Mouse (Mus musculus) forebrain, embryonic 11.5 days (tissue): ENCODE measurements around the gene Immp2l. TPM values are rescaled to one million over a fixed set of nuclear protein-coding genes. Genes with fewer than 3 reads are reported as not detected.

Experiments
- ATAC-seq: fragments of 200-750 bp; cut with Nextera tagmentation; replicated peaks from 2 replicates; pipeline ENCODE4 v1.8.0; 2017; ENCODE audit warnings: moderate TSS enrichment; ENCODE audit not compliant: low FRiP score
- DNase-seq: peaks from one replicate; pipeline ENCODE4 v3.0.0-alpha.2; 2017; ENCODE audit warnings: low spot score
- H3K27ac ChIP-seq: fragments of 300-500 bp; sonication (generic); 2 replicates; pipeline ENCODE4 v1.5.1; 2014; ENCODE audit warnings: low read depth, low read length
- H3K27me3 ChIP-seq: fragments of 300-500 bp; sonication (generic); 2 replicates; pipeline ENCODE4 v1.6.1; 2014; ENCODE audit warnings: mild to moderate bottlenecking, low read length, mixed read lengths; ENCODE audit not compliant: control insufficient read depth, insufficient read depth
- H3K36me3 ChIP-seq: fragments of 300-500 bp; sonication (generic); 2 replicates; pipeline ENCODE4 v1.6.1; 2014; ENCODE audit warnings: mild to moderate bottlenecking, low read length, moderate library complexity, mixed read lengths; ENCODE audit not compliant: control insufficient read depth, insufficient read depth
- H3K4me1 ChIP-seq: fragments of 300-500 bp; sonication (generic); replicated peaks from 2 replicates; pipeline ENCODE4 v1.6.1; 2014; ENCODE audit warnings: low read length, mixed read lengths; ENCODE audit not compliant: control insufficient read depth, insufficient read depth
- H3K4me2 ChIP-seq: fragments of 300-500 bp; sonication (generic); 2 replicates; pipeline ENCODE4 v1.6.1; 2014; ENCODE audit warnings: low read depth, mild to moderate bottlenecking, low read length, moderate library complexity, mixed read lengths; ENCODE audit not compliant: severe bottlenecking
- H3K4me3 ChIP-seq: fragments of 300-500 bp; sonication (generic); 2 replicates; pipeline ENCODE4 v1.5.1; 2014; ENCODE audit warnings: low read depth, low read length
- H3K9ac ChIP-seq: fragments of 300-500 bp; sonication (generic); 2 replicates; pipeline ENCODE4 v1.6.1; 2014; ENCODE audit warnings: low read length
- H3K9me3 ChIP-seq: fragments of 300-500 bp; sonication (generic); 2 replicates; pipeline ENCODE4 v1.6.1; 2016; ENCODE audit warnings: low read length, mixed read lengths; ENCODE audit not compliant: control insufficient read depth
- WGBS: fragments of 180-500 bp; shearing (Covaris S2); extraction: QIAGEN DNeasy Blood & Tissue Kit; methylation state at CpG from one replicate; pipeline ENCODE4 v1.1.7; 2014; 5-methylcytosine and 5-hydroxymethylcytosine counted together
- polyA plus RNA-seq: library from polyadenylated mRNA; unstranded; fragments of >200 nt; fragmentation: Nextera tagmentation; extraction: Ambion mirVana; gene quantifications from 2 replicates; pipeline ENCODE4 v1.2.1, GENCODE M21; 2014

Immp2l gene
- polyA plus RNA-seq, 1 experiment from 2014 or later: 10.9 TPM

GRCm38 (mm10) chr12:41649826-41650541 lies 626.1 kb downstream of the Immp2l start:
- peak overlapping the region; percentile 27 for H3K27ac ChIP-seq
- no peaks in the 10 kb centered on the region for H3K27me3 ChIP-seq

GRCm38 (mm10) chr12:41668280-41668679 lies 644.4 kb downstream of the Immp2l start:
- 64% methylated on average over 3 of the region's 3 CpGs for WGBS
- no peak for DNase-seq
- Histone ChIP-seq H3K27ac (no peak overlapping the region), H3K36me3 (no peaks in the 10 kb centered on the region), H3K4me3 (no peak overlapping the region), H3K9me3 (no peaks in the 10 kb centered on the region), H3K4me2 (no peak overlapping the region), H3K9ac (no peak overlapping the region), H3K4me1 (no peaks in the 10 kb centered on the region), H3K27me3 (no peaks in the 10 kb centered on the region)
- no peak for ATAC-seq

More at GRCm38 (mm10) chr12:41649826-41650541, 626.1 kb downstream of the Immp2l start:
- no peak overlapping the region for H3K9ac ChIP-seq
- ATAC-seq (peak; percentile 49), DNase-seq (no peak)
- H3K4me3 ChIP-seq: no peak overlapping the region
- H3K36me3 ChIP-seq: no peaks in the 10 kb centered on the region
- no peaks in the 10 kb centered on the region for H3K9me3 ChIP-seq
- no peak overlapping the region for H3K4me2 ChIP-seq
- peaks cover 13% of the 10 kb centered on the region for H3K4me1 ChIP-seq
- WGBS: 20% methylated on average over 8 of the region's 8 CpGs

GRCm38 (mm10) chr12:41669481-41669880 lies 645.6 kb downstream of the Immp2l start:
- Histone ChIP-seq H3K27me3 (no peaks in the 10 kb centered on the region), H3K4me3 (no peak overlapping the region), H3K4me2 (no peak overlapping the region), H3K9ac (no peak overlapping the region), H3K9me3 (no peaks in the 10 kb centered on the region), H3K36me3 (no peaks in the 10 kb centered on the region), H3K4me1 (no peaks in the 10 kb centered on the region), H3K27ac (no peak overlapping the region)
- 82% methylated on average over 1 of the region's 1 CpGs for WGBS
- DNase-seq (no peak), ATAC-seq (no peak)

GRCm38 (mm10) chr12:41674861-41675260 lies 651.0 kb downstream of the Immp2l start:
- no peak overlapping the region for H3K4me3 ChIP-seq
- H3K9me3 ChIP-seq: no peaks in the 10 kb centered on the region
- no peaks in the 10 kb centered on the region for H3K36me3 ChIP-seq
- H3K4me1 ChIP-seq: no peaks in the 10 kb centered on the region
- no peak overlapping the region for H3K4me2 ChIP-seq
- no peak for DNase-seq
- no peak for ATAC-seq
- 84% methylated on average over 2 of the region's 2 CpGs for WGBS
- H3K27me3 ChIP-seq: no peaks in the 10 kb centered on the region
- no peak overlapping the region for H3K9ac ChIP-seq
- no peak overlapping the region for H3K27ac ChIP-seq

- H3K9ac ChIP-seq: no peak overlapping the region
- 90% methylated on average over 1 of the region's 1 CpGs for WGBS
- DNase-seq (no peak), ATAC-seq (no peak)
- no peak overlapping the region for H3K4me2 ChIP-seq
- no peak overlapping the region for H3K4me3 ChIP-seq
- no peak overlapping the region for H3K27ac ChIP-seq
- H3K9me3 ChIP-seq: no peaks in the 10 kb centered on the region
- no peaks in the 10 kb centered on the region for H3K27me3 ChIP-seq
- H3K36me3 ChIP-seq: no peaks in the 10 kb centered on the region
- no peaks in the 10 kb centered on the region for H3K4me1 ChIP-seq
Observed at GRCm38 (mm10) chr12:41680141-41680540, 656.3 kb downstream of the Immp2l start.

GRCm38 (mm10) chr12:41682141-41682540 lies 658.3 kb downstream of the Immp2l start:
- no peak overlapping the region for H3K4me3 ChIP-seq
- H3K27ac ChIP-seq: no peak overlapping the region
- ATAC-seq: no peak
- WGBS: 75% methylated on average over 1 of the region's 1 CpGs
- no peaks in the 10 kb centered on the region for H3K27me3 ChIP-seq
- no peaks in the 10 kb centered on the region for H3K36me3 ChIP-seq
- DNase-seq: no peak
- H3K4me2 ChIP-seq: no peak overlapping the region
- no peaks in the 10 kb centered on the region for H3K4me1 ChIP-seq
- no peaks in the 10 kb centered on the region for H3K9me3 ChIP-seq
- no peak overlapping the region for H3K9ac ChIP-seq

- Histone ChIP-seq H3K4me3 (no peak overlapping the region), H3K36me3 (no peaks in the 10 kb centered on the region), H3K9ac (no peak overlapping the region), H3K27me3 (no peaks in the 10 kb centered on the region), H3K27ac (no peak overlapping the region), H3K9me3 (no peaks in the 10 kb centered on the region), H3K4me2 (no peak overlapping the region), H3K4me1 (no peaks in the 10 kb centered on the region)
- no peak for DNase-seq
- no peak for ATAC-seq
- WGBS: 77% methylated on average over 3 of the region's 3 CpGs
Observed at GRCm38 (mm10) chr12:41689809-41690208, 665.9 kb downstream of the Immp2l start.

GRCm38 (mm10) chr12:41710608-41711007 lies 686.7 kb downstream of the Immp2l start:
- DNase-seq (no peak), ATAC-seq (no peak)
- 91% methylated on average over 2 of the region's 2 CpGs for WGBS
- no peak overlapping the region for H3K27ac ChIP-seq
- H3K27me3 ChIP-seq: no peaks in the 10 kb centered on the region
- no peak overlapping the region for H3K9ac ChIP-seq
- no peaks in the 10 kb centered on the region for H3K9me3 ChIP-seq
- no peak overlapping the region for H3K4me3 ChIP-seq
- H3K4me1 ChIP-seq: no peaks in the 10 kb centered on the region
- no peaks in the 10 kb centered on the region for H3K36me3 ChIP-seq
- H3K4me2 ChIP-seq: no peak overlapping the region

GRCm38 (mm10) chr12:41716946-41717345 lies 693.1 kb downstream of the Immp2l start:
- no peak for DNase-seq
- Histone ChIP-seq H3K4me1 (no peaks in the 10 kb centered on the region), H3K9me3 (0 out of 2 replicates have a peak, but pooled peaks cover 2% of the 10 kb centered on the region), H3K36me3 (no peaks in the 10 kb centered on the region), H3K4me2 (no peak overlapping the region), H3K27me3 (no peaks in the 10 kb centered on the region), H3K9ac (no peak overlapping the region), H3K4me3 (no peak overlapping the region), H3K27ac (no peak overlapping the region)
- WGBS: 14% methylated on average over 1 of the region's 1 CpGs
- ATAC-seq: no peak
